Mouse (Mus musculus) heart, postnatal 25 days (tissue): ENCODE measurements at regions not wholly inside any gene's neighbourhood (a gene's known extent, or its start where the extent isn't known, plus 50 kb on each side); places are given as distances from the start of the nearest gene placed in this dataset.

Source experiments
- DNase-seq: peaks from one replicate; pipeline ENCODE4 v3.0.0; 2022; ENCODE audit warnings: low spot score
- intact Hi-C: fragments of 180-260 bp; cut with DNase I; formaldehyde crosslinking; loops from one replicate; pipeline ENCODE4 v1.15.1; 2025

DNA sequence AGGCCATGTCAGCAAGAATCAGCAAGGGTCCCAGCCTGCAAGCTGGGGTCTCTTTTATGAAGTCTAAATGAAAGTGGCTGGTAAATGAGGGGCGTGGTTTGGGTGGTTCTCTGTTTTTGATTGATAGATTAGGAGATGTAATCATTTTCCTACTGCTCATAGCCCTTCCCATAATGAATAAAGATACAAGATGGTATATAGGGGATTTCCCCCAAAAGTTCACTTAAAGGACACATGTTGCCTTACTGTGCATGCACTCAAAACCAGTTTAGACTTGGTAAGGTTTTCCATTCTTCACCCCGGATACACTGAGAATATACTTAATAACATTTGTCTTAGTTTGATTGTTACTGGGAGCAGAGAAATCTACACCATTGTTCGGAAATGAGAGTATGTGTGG is 262.4 kb upstream of the Zfp703 start:
- no peak for DNase-seq
- intact Hi-C loops: no loop called here

DNA sequence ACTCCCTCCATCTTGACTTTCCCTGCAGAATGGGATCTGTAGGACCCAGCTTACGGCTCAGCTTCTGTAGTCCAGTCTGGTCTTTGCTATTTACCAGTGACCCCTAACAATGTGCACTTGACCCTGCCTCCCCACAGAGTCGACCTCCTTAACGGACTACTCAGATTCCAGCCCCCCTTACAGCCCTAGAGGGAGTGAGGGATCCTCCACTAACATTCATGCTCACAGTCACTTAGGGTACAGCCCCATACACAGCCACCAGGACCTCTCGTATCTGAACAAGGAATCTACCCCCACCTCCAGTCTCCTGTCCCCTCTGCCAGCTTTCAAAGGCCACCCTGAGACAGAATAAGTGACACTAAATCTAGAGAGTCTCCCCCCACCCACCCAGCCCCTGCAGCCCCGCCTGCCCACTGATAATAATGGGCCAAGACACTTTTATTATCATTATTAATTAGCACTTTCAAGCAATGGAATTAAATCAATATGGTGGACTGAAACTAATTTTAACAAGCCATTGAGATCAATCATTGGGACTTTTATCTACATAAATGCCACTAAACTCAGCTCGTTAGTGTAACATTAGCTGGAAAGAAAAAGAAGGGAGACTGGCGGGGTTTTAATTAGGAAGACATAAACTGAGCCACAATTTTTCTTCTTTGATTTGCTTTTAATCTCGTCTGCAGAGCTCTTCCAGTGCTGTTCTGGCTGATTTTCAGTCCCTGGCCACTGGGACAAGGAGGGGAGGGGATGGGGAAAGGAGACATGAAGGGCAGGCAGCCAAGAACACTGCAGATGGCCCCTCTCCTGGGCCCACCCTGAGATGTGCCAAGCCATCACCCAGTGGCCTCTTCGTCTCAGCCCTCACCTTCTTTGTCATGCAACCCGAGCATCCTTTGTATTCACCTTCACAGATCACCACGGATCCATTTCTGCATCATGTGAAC is 258.4 kb upstream of the Zfp703 start:
- no peak for DNase-seq
- intact Hi-C loops: no loop called here

DNA sequence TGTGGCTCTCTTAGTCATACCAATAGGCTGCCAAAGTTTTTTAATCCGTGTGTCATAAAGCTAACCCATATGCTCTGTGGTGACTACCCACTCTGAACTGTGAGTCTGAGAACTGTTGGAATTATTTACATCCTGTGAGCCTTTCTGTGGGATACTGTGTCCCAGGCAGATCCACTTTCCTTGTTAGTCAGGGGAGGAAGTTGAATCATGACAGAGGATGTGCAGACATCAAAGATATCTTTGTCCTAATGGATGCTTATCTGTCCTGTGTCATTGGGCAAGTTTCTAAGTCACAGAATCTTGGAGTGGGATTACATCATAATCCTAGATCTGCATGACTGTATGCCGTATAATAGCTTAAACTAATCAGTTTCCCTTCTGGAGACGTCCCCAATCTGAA is 254.4 kb upstream of the Zfp703 start:
- no peak for DNase-seq
- intact Hi-C loops: no loop called here

DNA sequence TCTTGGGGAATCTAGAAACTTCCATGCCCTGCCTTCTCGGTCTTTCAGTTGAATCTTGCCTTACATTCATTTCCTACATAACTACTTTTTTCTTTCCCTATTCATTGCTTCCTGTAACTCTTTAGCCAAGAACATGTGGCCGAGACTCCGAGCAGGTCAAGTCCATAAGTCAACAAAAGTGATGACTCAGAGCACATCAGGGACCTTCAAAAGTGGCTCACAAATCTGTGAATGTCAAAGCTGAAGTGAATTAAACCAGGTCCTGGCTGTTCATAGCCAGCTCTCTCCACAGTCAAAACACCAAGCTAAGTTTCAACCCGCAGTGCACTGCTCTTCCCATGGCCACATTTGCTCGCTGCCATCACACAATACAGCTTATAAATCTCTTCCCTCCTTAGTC is 252.5 kb upstream of the Zfp703 start:
- intact Hi-C loops: no loop called here
- DNase-seq: no peak

DNA sequence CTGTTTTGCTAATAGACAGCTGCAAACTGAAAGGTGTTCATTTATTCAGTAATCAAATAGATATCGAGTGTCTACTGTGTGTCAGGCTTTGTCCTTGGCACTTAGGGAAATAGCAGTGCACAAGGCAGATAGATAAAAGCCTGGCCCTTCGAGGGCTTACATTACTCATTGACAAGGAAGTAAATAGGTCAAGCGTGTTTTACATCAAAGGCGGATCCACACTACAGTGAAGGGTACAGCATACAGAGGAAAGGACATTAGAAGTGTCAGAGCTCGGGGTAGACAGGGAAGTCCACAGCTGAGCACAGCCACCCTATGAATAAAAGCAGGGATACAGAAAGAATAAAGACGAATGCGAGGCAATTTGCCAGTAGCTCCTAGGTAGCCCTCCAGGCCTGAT is 251.6 kb upstream of the Zfp703 start:
- no peak for DNase-seq
- intact Hi-C loops: no loop called here

DNA sequence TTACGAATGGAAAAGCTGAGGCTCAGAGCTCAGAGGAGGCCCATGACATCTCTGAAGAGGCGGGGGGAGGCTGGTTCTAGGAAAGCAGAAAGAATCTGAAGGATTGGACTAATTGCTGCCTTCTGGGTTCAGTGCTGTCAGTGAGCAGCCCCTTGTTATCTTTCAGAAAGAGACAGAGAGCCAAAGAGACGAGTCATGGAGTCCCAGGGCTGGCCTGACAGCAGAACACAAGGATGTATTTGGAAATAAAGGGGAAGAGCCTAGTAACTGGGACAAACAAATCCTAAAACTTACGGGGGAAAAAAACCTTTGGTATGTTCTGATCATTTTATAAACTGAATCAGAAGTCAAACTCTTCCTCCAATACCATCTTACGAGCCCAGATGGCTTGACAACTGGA is 247.8 kb upstream of the Zfp703 start:
- intact Hi-C loops: no loop called here
- no peak for DNase-seq

DNA sequence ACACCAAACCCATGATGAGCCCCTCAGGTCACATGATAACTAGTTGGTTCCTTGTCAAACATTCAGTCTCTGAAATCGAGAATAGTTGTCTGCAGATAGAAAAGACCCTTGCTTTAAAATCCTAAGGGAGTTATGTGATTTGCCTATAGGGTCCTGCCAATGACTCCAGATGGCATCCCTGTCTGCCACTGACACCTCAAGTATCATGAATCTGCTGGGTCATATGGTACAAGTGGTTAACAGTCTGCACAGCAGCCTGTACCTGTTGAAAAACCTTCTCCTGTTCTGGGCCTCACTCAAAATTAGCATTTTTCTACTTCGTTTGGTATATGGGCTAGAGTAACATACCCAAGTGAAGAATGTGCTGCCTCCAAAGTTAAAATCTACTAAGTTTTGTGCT is 246.0 kb upstream of the Zfp703 start:
- no peak for DNase-seq
- intact Hi-C loops: no loop called here

DNA sequence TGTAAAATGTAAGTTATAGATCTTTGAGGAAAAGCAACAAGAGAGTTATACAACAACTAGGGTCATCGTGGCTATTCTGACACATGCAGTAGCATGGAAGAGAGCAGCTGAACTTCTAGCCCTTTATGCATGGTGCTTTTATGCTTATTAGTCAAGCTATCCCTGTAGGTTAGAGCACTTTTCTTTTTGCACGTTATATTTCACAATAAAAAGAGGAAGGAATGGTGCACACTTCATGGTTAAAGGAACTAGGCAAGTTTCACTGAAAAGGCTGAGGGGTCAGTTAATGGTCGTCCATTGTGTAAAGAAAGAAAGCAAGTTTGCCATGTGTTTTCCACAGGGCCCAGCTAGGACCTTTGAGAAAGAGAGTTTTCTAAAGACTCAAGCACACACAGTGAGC is 232.7 kb upstream of the Zfp703 start:
- intact Hi-C loops: no loop called here
- DNase-seq: no peak

DNA sequence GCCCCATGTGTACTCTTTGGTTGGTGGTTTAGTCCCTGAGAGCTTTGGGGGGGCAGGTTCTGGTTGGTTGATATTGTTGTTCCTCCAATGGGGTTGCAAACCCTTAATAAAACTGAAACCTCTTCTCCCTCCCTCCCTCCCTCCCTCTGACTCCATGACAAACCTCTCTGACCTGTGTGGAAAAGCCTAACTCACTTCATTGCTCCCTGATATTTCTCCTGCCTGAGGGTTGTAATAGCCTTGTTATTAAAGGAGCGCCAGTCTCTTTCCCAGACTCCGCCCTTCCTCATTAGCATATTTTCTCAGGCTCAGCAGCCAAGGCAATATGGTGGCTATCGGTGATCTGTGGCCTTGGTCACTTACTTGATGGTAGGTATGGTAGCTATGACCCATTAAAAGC is 230.3 kb upstream of the Zfp703 start:
- DNase-seq: no peak
- intact Hi-C loops: no loop called here

DNA sequence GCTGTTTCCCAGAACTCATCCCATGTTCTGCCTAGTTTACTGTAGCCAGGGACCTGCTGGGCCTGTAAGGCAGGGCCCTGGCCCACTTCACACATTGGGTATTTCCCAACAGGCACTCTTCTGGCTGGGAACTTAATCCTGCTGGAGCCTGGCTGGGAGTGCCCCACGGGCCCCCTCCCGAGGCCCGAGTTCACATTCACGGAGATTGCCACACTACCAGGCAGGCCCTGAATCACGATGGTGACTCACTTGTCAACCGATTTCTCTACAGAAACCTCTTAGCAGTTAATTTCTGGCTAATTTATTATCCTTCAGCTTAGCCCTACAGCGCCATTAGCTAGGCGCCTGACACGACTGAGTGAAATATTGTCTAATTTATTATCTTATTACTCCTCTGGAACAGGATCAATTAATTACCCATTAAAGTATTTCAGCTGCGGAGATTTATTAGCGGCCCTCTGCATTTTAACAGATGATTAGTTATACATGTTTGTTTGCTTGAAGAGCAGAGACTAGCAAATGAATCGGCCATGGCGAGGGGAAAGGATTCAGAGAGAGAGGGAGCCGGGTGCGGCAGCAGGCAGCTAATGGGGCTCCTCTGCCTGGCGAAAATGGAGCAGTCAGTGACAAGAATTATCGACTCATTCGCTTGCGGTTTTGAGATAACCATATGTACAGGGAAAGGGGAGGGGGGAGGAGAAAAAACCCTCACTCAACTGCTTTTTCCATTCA is 229.7 kb upstream of the Zfp703 start:
- intact Hi-C loops: no loop called here
- DNase-seq: no peak

DNA sequence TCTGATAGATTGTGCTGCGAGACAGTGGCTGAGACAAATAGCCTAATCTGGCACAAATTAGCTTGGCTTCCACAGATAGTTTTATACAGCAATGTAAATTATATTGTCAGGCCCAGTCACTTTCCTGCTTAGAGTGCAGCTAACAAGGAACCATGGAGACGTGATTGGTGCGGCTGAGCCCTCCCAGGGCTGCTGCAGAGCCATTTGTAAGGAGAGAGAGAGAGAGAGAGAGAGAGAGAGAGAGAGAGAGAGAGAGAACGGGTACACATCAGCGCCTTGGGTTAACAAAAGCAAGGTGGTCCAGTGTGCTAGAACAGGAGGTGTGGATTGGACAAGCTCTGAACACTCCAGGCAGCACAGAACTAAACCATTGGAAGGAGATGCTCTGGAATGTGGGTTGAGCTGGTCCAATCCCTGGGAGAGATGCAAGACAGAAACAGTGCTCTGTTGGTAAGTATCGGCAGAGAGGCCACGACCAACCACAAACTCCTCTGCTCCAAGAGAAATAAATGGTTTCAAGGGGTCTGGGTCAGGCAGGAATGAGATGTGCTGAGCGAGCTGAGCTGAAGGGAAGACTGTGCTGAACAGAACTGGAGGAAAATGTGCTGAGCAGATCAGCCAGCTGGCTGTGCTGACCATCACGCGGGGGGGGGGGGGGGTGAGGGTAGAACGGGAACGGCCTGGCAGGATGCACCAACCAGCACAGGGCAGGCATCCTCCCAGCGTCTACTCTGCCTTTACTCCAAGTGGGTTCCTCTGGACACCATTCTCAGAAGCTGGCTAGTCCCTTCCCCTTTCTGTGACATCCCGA is 228.8 kb upstream of the Zfp703 start:
- intact Hi-C loops: no loop called here
- no peak for DNase-seq

DNA sequence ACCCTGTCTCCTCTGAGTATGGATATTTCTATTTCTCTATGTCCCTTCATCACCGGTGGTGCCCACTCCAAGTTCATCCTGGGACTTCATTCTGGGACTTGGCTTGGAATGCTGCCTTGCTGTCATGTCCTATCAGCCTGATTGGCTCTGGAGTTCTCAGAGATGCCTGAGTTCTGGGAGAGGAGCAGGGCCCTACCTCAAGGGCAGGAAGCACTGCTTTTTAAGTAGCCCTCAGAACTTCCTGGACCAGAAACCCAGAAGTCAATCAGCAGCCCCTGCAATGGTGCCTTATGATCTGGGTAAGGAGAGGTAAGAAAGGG is 228.2 kb upstream of the Zfp703 start:
- intact Hi-C loops: no loop called here
- DNase-seq: no peak

DNA sequence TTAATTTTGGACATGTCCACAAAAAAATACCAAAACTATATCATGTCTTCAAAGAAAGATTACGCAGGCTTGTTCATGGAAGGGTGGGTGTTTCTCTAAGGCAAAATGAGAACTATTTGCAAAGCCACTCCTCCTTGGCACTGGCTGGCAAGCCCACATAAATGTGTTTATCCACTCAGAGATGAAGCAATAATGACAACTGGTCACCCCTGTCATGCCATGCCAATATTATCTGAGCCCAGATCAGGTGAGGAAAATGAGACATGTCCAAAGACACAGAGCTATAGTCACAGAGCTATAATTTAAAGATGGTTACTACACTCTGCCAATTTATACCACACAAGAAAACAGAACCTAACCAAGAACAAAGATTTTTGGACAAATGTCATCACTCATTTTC is 227.0 kb upstream of the Zfp703 start:
- intact Hi-C loops: no loop called here
- no peak for DNase-seq

DNA sequence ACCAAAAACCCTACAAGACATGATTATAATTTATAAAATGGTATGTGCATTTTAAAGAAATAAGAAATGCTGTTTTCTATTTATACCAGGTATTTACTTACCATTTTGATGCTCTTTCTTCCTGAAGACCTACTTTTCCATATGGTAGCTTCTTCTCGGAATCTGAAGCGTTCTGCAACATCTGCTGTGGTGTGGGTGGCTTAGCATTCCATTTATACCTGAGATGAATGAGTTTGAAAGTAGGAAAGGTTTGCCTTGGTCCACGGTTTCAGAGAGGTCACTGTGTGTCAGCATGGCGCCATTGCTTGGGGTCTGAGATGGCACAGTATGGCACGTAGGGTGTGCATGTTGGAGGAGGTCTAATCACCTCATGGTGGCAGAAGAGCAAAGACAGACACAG is 225.5 kb upstream of the Zfp703 start:
- DNase-seq: no peak
- intact Hi-C loops: no loop called here

DNA sequence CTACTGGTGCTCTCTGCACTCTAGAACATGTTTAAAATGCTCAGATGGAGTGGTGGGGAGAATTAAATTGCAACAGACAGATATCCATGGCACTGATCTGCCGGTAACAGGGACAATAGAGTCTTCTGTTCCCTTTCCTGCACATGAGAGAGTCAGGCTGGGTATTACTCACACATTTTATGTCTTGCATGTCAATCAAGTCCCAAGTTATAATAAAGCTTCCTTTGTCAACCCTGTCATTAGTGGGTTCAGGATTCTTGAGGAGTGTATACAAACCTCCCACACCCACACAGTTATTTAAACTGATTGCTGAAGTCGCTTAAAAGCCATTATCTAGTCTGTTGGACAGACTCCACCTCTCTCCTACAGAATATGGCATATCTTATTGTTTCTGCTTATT is 220.7 kb upstream of the Zfp703 start:
- intact Hi-C loops: no loop called here
- no peak for DNase-seq

DNA sequence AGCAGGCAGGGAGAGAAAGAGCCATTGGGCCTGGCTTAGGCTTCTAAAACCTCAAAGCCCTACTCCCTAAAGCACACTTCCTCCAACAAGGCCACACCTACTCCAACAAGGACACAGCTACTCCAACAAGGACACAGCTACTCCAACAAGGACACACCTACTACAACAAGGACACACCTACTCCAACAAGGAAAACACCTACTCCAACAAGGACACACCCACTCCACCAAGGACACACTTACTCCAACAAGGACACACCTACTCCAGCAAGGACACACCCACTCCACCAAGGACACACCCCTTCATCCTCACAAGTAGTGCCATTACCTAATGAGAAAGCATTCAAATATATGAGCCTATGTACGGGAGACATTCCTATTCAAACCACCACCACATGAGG is 216.4 kb upstream of the Zfp703 start:
- intact Hi-C loops: no loop called here
- no peak for DNase-seq

DNA sequence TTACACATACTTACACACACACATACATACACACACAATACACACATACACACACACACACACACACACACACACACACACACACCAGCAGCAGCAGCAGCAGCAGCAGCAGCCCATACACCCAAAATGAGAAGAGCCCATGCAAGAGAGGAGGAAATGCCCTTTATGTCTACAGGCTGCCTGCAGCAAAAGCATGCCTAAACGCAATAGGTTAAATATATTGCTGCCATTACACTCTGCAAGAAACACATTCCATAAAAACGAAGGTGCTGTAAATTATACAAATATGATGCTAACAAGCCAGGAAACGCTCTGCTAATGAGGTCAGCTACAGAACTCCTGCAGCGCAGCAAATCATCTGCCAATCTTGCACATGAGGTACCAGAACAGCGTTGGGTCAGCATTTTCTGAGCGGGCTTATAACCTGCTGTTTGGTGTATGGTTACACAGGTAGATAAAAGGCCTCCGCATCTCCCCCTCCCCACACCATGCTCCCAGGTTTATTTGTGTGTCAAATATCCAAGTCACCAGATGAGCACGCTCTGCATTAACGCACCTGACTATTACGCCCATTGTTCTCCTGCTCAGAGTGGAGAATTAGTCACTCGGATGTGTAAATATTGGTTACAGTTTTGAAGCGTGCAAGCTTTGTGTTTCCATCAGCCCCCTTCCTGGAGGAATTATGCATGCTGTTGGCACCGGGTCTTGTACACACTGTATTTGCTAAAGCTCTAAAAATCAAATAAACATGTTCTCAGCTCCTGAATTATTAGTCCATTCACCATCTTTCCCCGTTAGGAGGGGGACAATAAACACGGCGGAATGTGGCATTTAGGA is 214.0 kb upstream of the Zfp703 start:
- intact Hi-C loops: no loop called here
- DNase-seq: no peak

DNA sequence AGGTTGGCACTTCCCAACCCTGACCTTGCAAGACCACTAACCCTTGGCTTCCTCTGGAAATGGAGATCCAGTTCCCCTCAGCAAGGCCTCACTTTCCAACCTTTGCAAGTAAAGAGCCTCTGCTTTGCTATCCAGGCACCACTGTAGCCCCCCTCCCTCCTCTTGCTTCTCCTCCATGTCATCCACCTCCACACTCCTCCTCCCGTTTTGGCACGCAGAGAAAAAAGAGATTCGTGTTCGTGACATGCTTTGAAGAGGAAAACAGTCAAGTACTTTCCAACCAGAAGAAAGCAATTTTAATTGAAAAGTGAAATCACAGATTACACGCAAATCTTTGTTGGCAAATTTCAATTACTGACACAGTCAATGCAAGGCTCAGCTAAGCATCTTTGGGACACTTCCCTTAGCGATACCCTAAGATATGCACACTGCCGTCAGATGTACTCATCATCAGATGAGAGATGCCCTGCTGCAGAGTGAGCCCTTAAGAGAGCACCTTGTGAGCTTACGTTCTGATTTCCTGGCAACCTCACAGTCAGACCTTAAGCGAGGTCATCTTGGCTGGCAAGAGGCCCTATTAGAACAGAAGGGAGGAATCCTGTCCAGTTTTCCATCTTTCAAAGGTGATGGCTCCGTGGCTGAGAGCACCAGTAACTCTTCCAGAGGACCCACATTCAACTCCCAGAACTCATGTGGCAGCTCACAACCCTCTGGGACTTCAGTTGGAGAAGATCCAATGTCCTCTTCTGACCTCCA is 208.5 kb upstream of the Zfp703 start:
- DNase-seq: no peak

DNA sequence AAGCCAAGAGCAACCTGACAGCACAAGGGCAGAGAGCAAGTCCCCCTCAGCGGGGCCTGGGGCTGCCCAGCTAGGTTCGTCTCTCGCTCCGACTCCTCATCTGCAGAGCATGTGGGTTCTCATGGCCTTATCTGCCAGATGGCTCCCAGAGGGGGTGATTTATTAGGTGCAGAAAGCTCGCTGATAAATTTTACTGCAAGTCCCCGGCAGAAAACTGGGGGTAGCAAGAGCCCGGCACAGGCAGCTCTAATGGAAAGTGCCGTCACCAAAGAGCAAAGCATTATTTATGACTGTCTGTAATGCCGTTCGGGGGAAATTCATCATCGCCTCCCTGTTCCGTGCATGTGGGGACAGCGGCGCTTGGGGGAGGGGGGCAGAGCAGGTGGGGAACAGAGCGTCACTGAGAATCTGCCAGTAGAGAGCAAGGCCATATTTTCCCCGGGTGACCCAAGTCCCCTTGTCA is 206.7 kb upstream of the Zfp703 start:
- no peak for DNase-seq
- intact Hi-C loops: no loop called here

More for the DNA sequence above, 208.5 kb upstream of the Zfp703 start:
- intact Hi-C loops: no loop called here
